Mouse (Mus musculus) left cerebral cortex, adult 18-20 months (tissue): Measurements from ENCODE around the gene Ttl. TPM values are rescaled to one million over a fixed set of nuclear protein-coding genes. Genes with fewer than 3 reads are reported as not detected.

Source experiments
- DNase-seq, 2 experiments: peaks; one replicate each; pipeline ENCODE4 v3.0.0; 2021 to 2022; ENCODE audit warnings: low spot score in 2 of 2, mixed read lengths in 1 of 2
- total RNA-seq, 2 experiments: library from RNA; stranded (reverse); gene quantifications; 2 replicates each; pipeline ENCODE4 v1.2.3; 2021

The Ttl gene
- total RNA-seq, 2 experiments from 2014 or later: 63.4 to 67.0 TPM

GRCm38 (mm10) chr2:129081097-129081496, 15.4 kb downstream of the Ttl start:
- DNase-seq: no peak

- DNase-seq: no peak
Observed at GRCm38 (mm10) chr2:129083514-129083913, 17.8 kb downstream of the Ttl start.

- DNase-seq: no peak
Observed at GRCm38 (mm10) chr2:129084959-129085358, 19.2 kb downstream of the Ttl start.

GRCm38 (mm10) chr2:129087520-129087919, 21.8 kb downstream of the Ttl start:
- no peak for DNase-seq

GRCm38 (mm10) chr2:129090370-129090769, 24.6 kb downstream of the Ttl start:
- DNase-seq: no peak

GRCm38 (mm10) chr2:129092810-129093209, 27.1 kb downstream of the Ttl start:
- peak in 1 of 2 experiments; percentile 45 for DNase-seq

GRCm38 (mm10) chr2:129093926-129094724, 28.4 kb downstream of the Ttl start:
- DNase-seq: peak; percentile 42 to 62

GRCm38 (mm10) chr2:129100784-129101310, 35.1 kb downstream of the Ttl start, which contains the start of gene Polr1b:
Gene Polr1b, plus strand, starts transcription at chr2:129100995.
- DNase-seq: peak; percentile 89 to 93

- no peak for DNase-seq
Observed at GRCm38 (mm10) chr2:129112924-129113323, 47.2 kb downstream of the Ttl start.

- no peak for DNase-seq
Observed at GRCm38 (mm10) chr2:129115706-129116367, 50.1 kb downstream of the Ttl start.

- no peak for DNase-seq
Observed at GRCm38 (mm10) chr2:129116368-129116739, 50.6 kb downstream of the Ttl start.

- DNase-seq: no peak
Observed at GRCm38 (mm10) chr2:129118061-129118460, 52.3 kb downstream of the Ttl start.

GRCm38 (mm10) chr2:129121986-129122385, 56.2 kb downstream of the Ttl start:
- no peak for DNase-seq

GRCm38 (mm10) chr2:129129412-129129929, 63.7 kb downstream of the Ttl start, which contains the start of gene Chchd5:
Gene Chchd5, plus strand, starts transcription at chr2:129129700.
- DNase-seq: peak; percentile 87 to 96

GRCm38 (mm10) chr2:129129987-129130545, 64.3 kb downstream of the Ttl start:
- DNase-seq: no peak

GRCm38 (mm10) chr2:129130776-129131175, 65.0 kb downstream of the Ttl start:
- no peak for DNase-seq

GRCm38 (mm10) chr2:129132231-129132630, 66.5 kb downstream of the Ttl start:
- no peak for DNase-seq

GRCm38 (mm10) chr2:129133006-129133805, 67.5 kb downstream of the Ttl start:
- DNase-seq: peak; percentile 68 to 80

- DNase-seq: peak; percentile 54 to 61
Observed at GRCm38 (mm10) chr2:129139906-129140305, 74.2 kb downstream of the Ttl start.
